In genomic region chr8:13272834-13273233, GRCm38 (mm10) we compare ENCODE assay signal across 22 mouse cellular contexts. TPM values are rescaled to one million over a fixed set of nuclear protein-coding genes. Genes with fewer than 3 reads are reported as not detected.
"Had no signal": no experiment of that assay in that cellular context is flagged by ENCODE, and none has a peak within 500 bp of the region (broad histone marks: within the 10 kb centered on the region; RNA-seq: fewer than 3 reads in every experiment).

No protein-coding gene starts in this region.

- H3K9me3 ChIP-seq: liver, embryonic 13.5 days; liver, embryonic 15.5 days; lung, embryonic 15.5 days; midbrain, embryonic 10.5 days; midbrain, embryonic 12.5 days; neural tube, embryonic 13.5 days; neural tube, embryonic 15.5 days; stomach, embryonic 15.5 days had no signal

- H3K4me2 ChIP-seq: liver, embryonic 11.5 days; liver, embryonic 13.5 days; liver, embryonic 15.5 days; lung, embryonic 15.5 days; midbrain, embryonic 12.5 days; neural tube, embryonic 13.5 days; neural tube, embryonic 15.5 days; stomach, embryonic 15.5 days had no signal

- H3K27me3 ChIP-seq: liver, embryonic 13.5 days; liver, embryonic 15.5 days; lung, embryonic 15.5 days; midbrain, embryonic 12.5 days; neural tube, embryonic 13.5 days; neural tube, embryonic 15.5 days; stomach, embryonic 15.5 days had no signal

- H3K4me1 ChIP-seq: liver, embryonic 13.5 days; liver, embryonic 15.5 days; lung, embryonic 15.5 days; midbrain, embryonic 10.5 days; midbrain, embryonic 12.5 days; neural tube, embryonic 13.5 days; neural tube, embryonic 15.5 days; stomach, embryonic 15.5 days had no signal

- H3K9ac ChIP-seq: liver, embryonic 13.5 days; liver, embryonic 15.5 days; liver, postnatal 0 days; lung, embryonic 15.5 days; midbrain, embryonic 12.5 days; neural tube, embryonic 13.5 days; neural tube, embryonic 15.5 days; stomach, embryonic 15.5 days had no signal

- H3K4me3 ChIP-seq: liver, embryonic 13.5 days; liver, embryonic 15.5 days; lung, embryonic 15.5 days; midbrain, embryonic 10.5 days; midbrain, embryonic 12.5 days; myocyte; neural tube, embryonic 13.5 days; neural tube, embryonic 15.5 days; stomach, embryonic 15.5 days had no signal

- DNase-seq: liver; liver, embryonic 13.5 days; liver, postnatal 0 days; midbrain, embryonic 14.5 days; retina, postnatal 1 day; right cerebral cortex, adult 18-20 months; right cerebral cortex, postnatal 14 days; thymus, adult 2 months; thymus, postnatal 25 days; thymus, postnatal 4 days had no signal

- H3K27ac ChIP-seq: liver, embryonic 13.5 days; liver, embryonic 15.5 days; lung, embryonic 15.5 days; midbrain, embryonic 10.5 days; midbrain, embryonic 12.5 days; neural tube, embryonic 13.5 days; neural tube, embryonic 15.5 days; stomach, embryonic 15.5 days; stomach, postnatal 0 days had no signal

- ATAC-seq: liver, postnatal 0 days; midbrain, embryonic 16.5 days had no signal

RNA-seq across cellular contexts. Expression of gene Adprhl1, which starts 18.9 kb away (rescaled TPM):
- polyA plus RNA-seq: liver, postnatal 0 days; midbrain, embryonic 10.5 days; midbrain, embryonic 14.5 days; testis, adult 2 months had no signal
